Mouse (Mus musculus) bone marrow macrophage, adult 2 months (primary cell): ENCODE results near the gene Neurod6.

Experiments
- CTCF ChIP-seq: IDR thresholded peaks from 2 replicates; pipeline ENCODE4 v1.5.1; 2012; ENCODE audit warnings: low read depth, mild to moderate bottlenecking, low read length, moderate library complexity
- POLR2A ChIP-seq: IDR thresholded peaks from 2 replicates; pipeline ENCODE4 v1.6.1; 2012; ENCODE audit warnings: mild to moderate bottlenecking, low read depth, low read length, borderline replicate concordance

- TF ChIP-seq CTCF = no peak
- no peak for TF ChIP-seq POLR2A
Observed at GRCm38 (mm10) chr6:55683506-55683905, 2.4 kb upstream of the Neurod6 start.
